Mouse (Mus musculus): ENCODE results near the gene Gm19935.

Gene Gm19935

GRCm38 (mm10) chr8:90817293-90817692 lies at the start of gene Gm19935:
Gm19935 (minus strand) TSS chr8:90817393.
- in situ Hi-C loops (cut with MboI; ENCODE audit: low sequenced_read_pairs), result no loop called here

GRCm38 (mm10) chr8:90862038-90862437 lies 44.8 kb upstream of the Gm19935 start:
- in situ Hi-C loops (cut with MboI; ENCODE audit: low sequenced_read_pairs), result no loop called here

GRCm38 (mm10) chr8:90861266-90861944 lies 44.2 kb upstream of the Gm19935 start:
- in situ Hi-C loops (cut with MboI; ENCODE audit: low sequenced_read_pairs), result no loop called here

- in situ Hi-C loops (cut with MboI; ENCODE audit: low sequenced_read_pairs), result no loop called here
Measured at GRCm38 (mm10) chr8:90858071-90858470, 40.9 kb upstream of the Gm19935 start.

- in situ Hi-C loops (cut with MboI; ENCODE audit: low sequenced_read_pairs), result no loop called here
Measured at GRCm38 (mm10) chr8:90856952-90857351, 39.8 kb upstream of the Gm19935 start.

GRCm38 (mm10) chr8:90856171-90856570 lies 39.0 kb upstream of the Gm19935 start:
- in situ Hi-C loops (cut with MboI; ENCODE audit: low sequenced_read_pairs), result no loop called here

GRCm38 (mm10) chr8:90854671-90855161 lies 37.5 kb upstream of the Gm19935 start:
- in situ Hi-C loops (cut with MboI; ENCODE audit: low sequenced_read_pairs), result no loop called here

GRCm38 (mm10) chr8:90853971-90854670 lies 36.9 kb upstream of the Gm19935 start:
- in situ Hi-C loops (cut with MboI; ENCODE audit: low sequenced_read_pairs), result no loop called here

- in situ Hi-C loops (cut with MboI; ENCODE audit: low sequenced_read_pairs), result no loop called here
Measured at GRCm38 (mm10) chr8:90851544-90851943, 34.4 kb upstream of the Gm19935 start.

- in situ Hi-C loops (cut with MboI; ENCODE audit: low sequenced_read_pairs), result no loop called here
Measured at GRCm38 (mm10) chr8:90849462-90850050, 32.4 kb upstream of the Gm19935 start.

GRCm38 (mm10) chr8:90847980-90848379 lies 30.8 kb upstream of the Gm19935 start:
- in situ Hi-C loops (cut with MboI; ENCODE audit: low sequenced_read_pairs), result no loop called here

- in situ Hi-C loops (cut with MboI; ENCODE audit: low sequenced_read_pairs), result no loop called here
Measured at GRCm38 (mm10) chr8:90844179-90844967, 27.2 kb upstream of the Gm19935 start.

- in situ Hi-C loops (cut with MboI; ENCODE audit: low sequenced_read_pairs), result no loop called here
Measured at GRCm38 (mm10) chr8:90843127-90843526, 25.9 kb upstream of the Gm19935 start.

GRCm38 (mm10) chr8:90841321-90841720 lies 24.1 kb upstream of the Gm19935 start:
- in situ Hi-C loops (cut with MboI; ENCODE audit: low sequenced_read_pairs), result no loop called here

GRCm38 (mm10) chr8:90839725-90840714 lies 22.8 kb upstream of the Gm19935 start:
- in situ Hi-C loops (cut with MboI; ENCODE audit: low sequenced_read_pairs), result loop anchor here (10.0 kb wide), 1 partner anchor 45 kb away; no protein-coding TSS in a partner anchor

- in situ Hi-C loops (cut with MboI; ENCODE audit: low sequenced_read_pairs), result loop anchor here (10.0 kb wide), 1 partner anchor 47 kb away; no protein-coding TSS in a partner anchor
Measured at GRCm38 (mm10) chr8:90837440-90837839, 20.2 kb upstream of the Gm19935 start.

- in situ Hi-C loops (cut with MboI; ENCODE audit: low sequenced_read_pairs), result loop anchor here (10.0 kb wide), 1 partner anchor 51 kb away; no protein-coding TSS in a partner anchor
Measured at GRCm38 (mm10) chr8:90834321-90834672, 17.1 kb upstream of the Gm19935 start.

GRCm38 (mm10) chr8:90833628-90834320 lies 16.6 kb upstream of the Gm19935 start:
- in situ Hi-C loops (cut with MboI; ENCODE audit: low sequenced_read_pairs), result loop anchor here (10.0 kb wide), 1 partner anchor 51 kb away; no protein-coding TSS in a partner anchor
